Mouse (Mus musculus) liver, adult 2 months (tissue): ENCODE data around the gene Trim12c.
"Not testable (repeated sequence)": the region's sequence is repeated elsewhere in the genome, so short reads cannot be mapped to it uniquely, and the experiment has no call there.

Source experiments
- CTCF ChIP-seq: fragments of 200-500 bp; IDR thresholded peaks from 2 replicates; pipeline ENCODE4 v1.5.1; 2011; ENCODE audit warnings: low read depth, low read length, control low read depth
- POLR2A ChIP-seq: fragments of 200-500 bp; IDR thresholded peaks from 2 replicates; pipeline ENCODE4 v1.6.1; 2011; ENCODE audit warnings: low read length, control low read depth; ENCODE audit not compliant: insufficient read depth; ENCODE audit errors: extremely low read depth

DNA sequence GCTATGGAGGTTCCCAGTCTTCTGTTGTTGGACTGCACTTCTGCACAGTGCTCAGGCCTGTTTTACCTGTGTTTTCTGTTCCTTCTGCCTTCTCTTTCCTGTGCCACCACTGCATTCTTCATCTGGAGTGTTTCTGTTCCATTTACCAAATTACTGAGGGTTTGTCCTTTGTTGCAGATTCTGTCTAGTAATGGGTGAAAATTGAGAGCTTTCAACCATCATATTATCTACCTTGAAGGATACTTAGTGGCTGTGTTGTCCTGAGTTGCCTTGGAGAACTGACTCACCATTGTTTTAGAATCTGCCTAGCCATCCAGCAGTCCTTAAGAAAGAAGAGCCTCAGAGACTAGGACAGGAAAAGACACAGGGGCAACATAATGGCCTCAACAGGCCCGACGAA, 24.0 kb downstream of the Trim12c start, which contains the start of gene Trim34b:
- TF ChIP-seq POLR2A, CTCF: not testable (repeated sequence)
